Mouse (Mus musculus) intestine, embryonic 16.5 days (tissue): Measurements from ENCODE around the gene Rgs5. TPM values are rescaled to one million over a fixed set of nuclear protein-coding genes. Genes with fewer than 3 reads are reported as not detected.

Source experiments
- ATAC-seq: fragments of 200-750 bp; cut with Nextera tagmentation; 2 replicates; pipeline ENCODE4 v1.8.0; 2017; ENCODE audit warnings: moderate TSS enrichment, moderate library complexity
- H3K27ac ChIP-seq: fragments of 300-500 bp; sonication (generic); 2 replicates; pipeline ENCODE4 v1.5.1; 2014; ENCODE audit warnings: mild to moderate bottlenecking, low read length
- H3K27me3 ChIP-seq: fragments of 300-500 bp; sonication (generic); replicated peaks from 2 replicates; pipeline ENCODE4 v1.6.1; 2014; ENCODE audit warnings: low read length, control low read depth, mixed read lengths; ENCODE audit not compliant: control insufficient read depth, insufficient read depth
- H3K36me3 ChIP-seq: fragments of 300-500 bp; sonication (generic); 2 replicates; pipeline ENCODE4 v1.6.1; 2014; ENCODE audit warnings: low read length, control low read depth; ENCODE audit not compliant: control insufficient read depth, insufficient read depth
- H3K4me1 ChIP-seq: fragments of 300-500 bp; sonication (generic); 2 replicates; pipeline ENCODE4 v1.6.1; 2014; ENCODE audit warnings: low read length, control low read depth, mixed read lengths; ENCODE audit not compliant: control insufficient read depth, insufficient read depth
- H3K4me2 ChIP-seq: fragments of 300-500 bp; sonication (generic); 2 replicates; pipeline ENCODE4 v1.6.1; 2014; ENCODE audit warnings: low read depth, low read length, control low read depth
- H3K4me3 ChIP-seq: fragments of 300-500 bp; sonication (generic); 2 replicates; pipeline ENCODE4 v1.5.1; 2014; ENCODE audit warnings: mild to moderate bottlenecking, low read length
- H3K9ac ChIP-seq: fragments of 300-500 bp; sonication (generic); 2 replicates; pipeline ENCODE4 v1.6.1; 2014; ENCODE audit warnings: low read depth, low read length
- H3K9me3 ChIP-seq: fragments of 300-500 bp; sonication (generic); 2 replicates; pipeline ENCODE4 v1.6.1; 2016; ENCODE audit warnings: low read length, control low read depth; ENCODE audit not compliant: control insufficient read depth
- WGBS: fragments of 180-500 bp; shearing (Covaris S2); extraction: QIAGEN DNeasy Blood & Tissue Kit; methylation state at CpG from one replicate; pipeline ENCODE4 v1.1.7; 2014; 5-methylcytosine and 5-hydroxymethylcytosine counted together
- polyA plus RNA-seq: library from polyadenylated mRNA; unstranded; fragments of >200 nt; fragmentation: Nextera tagmentation; extraction: Ambion mirVana; gene quantifications from 2 replicates; pipeline ENCODE4 v1.2.1, GENCODE M21; 2015

Gene Rgs5
- polyA plus RNA-seq, 1 experiment from 2014 or later: 10.0 TPM

DNA sequence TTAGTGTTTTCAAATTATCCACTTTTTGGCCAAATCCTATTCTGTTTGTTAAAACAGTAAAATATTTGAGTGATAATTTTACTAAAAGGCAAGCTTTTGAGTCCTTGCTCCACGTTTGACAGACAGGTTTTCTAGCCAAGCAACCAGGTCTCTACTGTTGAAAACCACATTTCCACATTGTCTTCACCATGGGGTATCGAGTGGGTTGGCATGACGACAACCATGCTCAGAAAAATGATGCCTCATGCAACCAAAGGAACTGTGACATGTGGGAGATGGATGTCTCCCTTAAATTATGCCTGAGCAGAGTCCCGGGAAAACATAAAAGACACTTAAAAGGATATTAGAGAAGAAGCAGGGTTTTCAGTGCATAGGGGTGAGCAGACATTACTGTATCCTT, 41.9 kb downstream of the Rgs5 start:
- H3K36me3 ChIP-seq: no peaks in the 10 kb centered on the region
- H3K4me3 ChIP-seq: no peak overlapping the region
- no peak overlapping the region for H3K9ac ChIP-seq
- 76% methylated on average over 4 of the region's 4 CpGs for WGBS
- no peaks in the 10 kb centered on the region for H3K9me3 ChIP-seq
- H3K4me1 ChIP-seq: no peaks in the 10 kb centered on the region
- ATAC-seq: no peak
- no peaks in the 10 kb centered on the region for H3K27me3 ChIP-seq
- H3K27ac ChIP-seq: no peak overlapping the region
- no peak overlapping the region for H3K4me2 ChIP-seq

DNA sequence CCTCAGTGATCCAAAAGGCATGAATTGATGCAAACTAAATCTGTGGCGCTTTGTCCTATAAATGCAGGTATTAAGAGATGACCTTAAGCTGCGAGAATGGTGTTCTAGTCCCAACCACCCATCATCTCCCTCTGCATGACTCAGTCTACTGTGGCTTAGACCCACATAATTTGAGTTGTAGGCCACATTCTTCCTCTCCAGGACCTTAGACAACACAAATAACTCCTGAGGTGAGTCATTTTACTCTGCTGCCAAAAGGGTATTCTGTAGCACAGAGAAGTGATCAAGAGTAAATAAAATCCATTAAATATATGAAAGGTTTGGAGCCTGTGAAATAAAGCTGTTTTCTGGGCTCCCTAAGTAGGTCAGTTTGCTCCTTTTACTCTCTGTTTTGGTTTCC, 43.9 kb downstream of the Rgs5 start:
- Histone ChIP-seq H3K27me3 (no peaks in the 10 kb centered on the region), H3K4me1 (no peaks in the 10 kb centered on the region), H3K4me3 (no peak overlapping the region), H3K9me3 (no peaks in the 10 kb centered on the region), H3K4me2 (no peak overlapping the region), H3K9ac (no peak overlapping the region), H3K27ac (no peak overlapping the region), H3K36me3 (no peaks in the 10 kb centered on the region)
- WGBS: 94% methylated on average over 2 of the region's 2 CpGs
- no peak for ATAC-seq

DNA sequence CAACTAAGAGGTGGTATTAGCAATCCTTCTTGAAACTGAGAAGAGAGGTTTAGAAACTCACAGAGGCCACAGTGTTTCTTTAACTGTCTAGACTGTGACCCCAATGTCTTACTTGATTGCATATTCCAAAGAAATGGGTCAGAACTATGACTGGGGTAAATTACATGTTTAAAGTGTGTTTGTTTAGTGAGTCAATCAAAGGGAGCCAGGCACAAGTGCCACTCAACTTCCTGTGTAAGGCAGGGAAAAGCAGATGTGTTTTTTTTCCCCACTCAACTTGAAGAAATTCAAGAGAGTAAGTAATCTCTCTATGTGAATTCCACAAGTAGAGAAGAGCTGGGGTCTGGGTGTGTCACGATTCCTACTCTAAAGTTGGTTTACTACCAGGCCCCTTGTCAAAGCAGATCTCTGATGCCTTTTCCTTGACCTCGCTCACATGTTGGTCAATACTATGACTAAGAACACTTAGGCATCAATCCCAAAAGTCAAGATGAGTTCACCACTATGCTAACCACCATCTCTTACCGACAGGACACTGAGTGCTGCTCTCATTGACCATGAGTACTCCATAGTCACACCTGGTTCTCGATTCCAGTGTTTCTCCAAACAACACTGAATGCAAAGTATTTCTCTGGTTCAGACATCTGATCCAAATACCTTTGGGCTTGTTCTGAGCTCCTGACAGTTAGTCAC, 49.2 kb downstream of the Rgs5 start:
- no peaks in the 10 kb centered on the region for H3K9me3 ChIP-seq
- no peak overlapping the region for H3K4me3 ChIP-seq
- H3K36me3 ChIP-seq: no peaks in the 10 kb centered on the region
- no peak overlapping the region for H3K27ac ChIP-seq
- no peaks in the 10 kb centered on the region for H3K27me3 ChIP-seq
- no peak overlapping the region for H3K9ac ChIP-seq
- H3K4me2 ChIP-seq: no peak overlapping the region
- ATAC-seq: no peak
- 85% methylated on average over 4 of the region's 4 CpGs for WGBS
- no peaks in the 10 kb centered on the region for H3K4me1 ChIP-seq

DNA sequence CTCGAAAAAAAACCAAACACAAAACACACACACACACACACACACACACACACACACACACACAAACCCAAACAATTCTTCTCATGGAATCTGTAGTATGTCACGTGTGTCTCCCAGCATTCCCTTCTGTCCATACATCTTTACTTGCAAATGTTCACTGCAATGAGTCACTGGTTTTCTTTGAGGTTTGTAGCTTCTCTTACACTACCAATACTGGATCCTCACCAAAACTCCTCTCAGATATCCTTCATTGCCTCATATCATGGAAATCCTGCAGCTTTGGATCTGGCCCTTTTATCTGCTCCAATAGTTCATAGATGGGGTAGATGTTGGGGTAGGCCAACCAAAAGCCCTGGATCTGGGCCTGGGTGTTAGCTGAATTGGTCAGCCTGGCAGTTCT, 66.5 kb downstream of the Rgs5 start:
- no peak overlapping the region for H3K4me3 ChIP-seq
- H3K9me3 ChIP-seq: no peaks in the 10 kb centered on the region
- H3K36me3 ChIP-seq: no peaks in the 10 kb centered on the region
- ATAC-seq: no peak
- H3K27ac ChIP-seq: no peak overlapping the region
- H3K9ac ChIP-seq: no peak overlapping the region
- 89% methylated on average over 2 of the region's 2 CpGs for WGBS
- no peaks in the 10 kb centered on the region for H3K27me3 ChIP-seq
- no peak overlapping the region for H3K4me2 ChIP-seq
- no peaks in the 10 kb centered on the region for H3K4me1 ChIP-seq

DNA sequence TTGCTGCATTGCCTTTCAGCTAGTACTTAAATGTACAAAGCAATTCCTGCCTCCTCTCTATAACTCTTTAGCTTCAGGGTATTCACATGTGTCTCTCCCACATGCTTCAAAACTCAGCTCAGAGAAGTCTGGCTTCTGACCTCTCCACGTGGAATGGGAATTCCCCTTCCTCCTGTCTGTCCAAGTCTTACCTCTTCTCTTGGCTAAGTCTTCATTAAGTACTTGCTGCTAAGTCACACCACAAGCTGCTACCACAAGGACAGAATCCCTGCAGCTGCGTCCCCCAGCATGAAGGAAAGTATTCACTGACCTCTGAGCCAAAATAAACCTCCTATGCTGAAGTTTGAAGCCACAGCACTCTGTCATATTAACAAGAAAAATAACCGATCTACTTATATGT, 71.0 kb downstream of the Rgs5 start:
- Histone ChIP-seq H3K27me3 (no peaks in the 10 kb centered on the region), H3K4me2 (no peak overlapping the region), H3K36me3 (no peaks in the 10 kb centered on the region), H3K9me3 (no peaks in the 10 kb centered on the region), H3K27ac (no peak overlapping the region), H3K4me1 (no peaks in the 10 kb centered on the region), H3K4me3 (no peak overlapping the region), H3K9ac (no peak overlapping the region)
- WGBS: 63% methylated on average over 3 of the region's 3 CpGs
- no peak for ATAC-seq

DNA sequence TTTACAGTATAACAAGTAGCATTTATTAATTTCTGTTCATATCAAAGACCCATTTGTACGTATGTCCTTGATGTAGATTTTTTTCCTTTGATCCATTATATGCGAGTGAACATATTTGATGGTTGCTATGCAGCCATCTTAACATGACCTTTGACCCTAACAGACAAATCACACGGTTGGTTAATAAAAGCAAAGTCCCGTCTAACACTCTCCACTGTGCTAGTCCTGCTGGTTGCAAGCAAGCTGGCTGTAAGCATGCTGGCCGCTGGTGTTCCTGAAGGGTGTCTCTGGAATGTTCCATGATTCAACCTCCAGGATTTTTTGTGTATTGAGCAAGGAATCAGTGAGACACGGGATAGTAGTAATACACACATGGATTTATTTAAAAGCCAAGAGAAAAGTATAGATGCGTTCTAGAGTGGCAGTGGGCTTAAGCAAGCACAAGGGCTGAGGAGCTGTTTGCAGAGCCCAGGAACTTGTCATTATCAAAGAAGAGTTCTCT, 75.3 kb downstream of the Rgs5 start:
- H3K4me1 ChIP-seq: no peaks in the 10 kb centered on the region
- H3K9ac ChIP-seq: no peak overlapping the region
- no peak overlapping the region for H3K27ac ChIP-seq
- no peak overlapping the region for H3K4me2 ChIP-seq
- ATAC-seq: no peak
- no peak overlapping the region for H3K4me3 ChIP-seq
- H3K9me3 ChIP-seq: no peaks in the 10 kb centered on the region
- H3K27me3 ChIP-seq: no peaks in the 10 kb centered on the region
- 62% methylated on average over 7 of the region's 7 CpGs for WGBS
- H3K36me3 ChIP-seq: no peaks in the 10 kb centered on the region

DNA sequence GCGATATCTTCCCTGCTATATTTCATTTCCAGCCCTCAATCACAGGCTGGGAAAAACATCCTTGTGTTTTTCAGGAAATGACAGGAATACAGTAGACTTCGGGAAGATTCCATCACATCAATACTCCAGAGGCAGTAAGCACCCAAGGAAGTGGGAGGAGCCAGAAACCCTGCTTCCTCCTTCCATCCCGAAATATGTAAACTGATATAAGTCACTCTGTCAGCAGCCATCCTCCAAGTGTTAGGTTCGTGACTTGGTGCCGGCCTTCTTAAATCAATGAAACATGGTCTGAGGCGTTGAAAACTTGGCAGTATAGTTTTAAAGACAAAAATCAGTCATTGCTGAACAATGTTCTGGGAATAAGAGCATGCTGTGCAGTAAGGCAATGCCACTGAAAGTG, 80.8 kb downstream of the Rgs5 start:
- H3K36me3 ChIP-seq: no peaks in the 10 kb centered on the region
- H3K9ac ChIP-seq: no peak overlapping the region
- H3K9me3 ChIP-seq: no peaks in the 10 kb centered on the region
- H3K27ac ChIP-seq: no peak overlapping the region
- WGBS: 58% methylated on average over 6 of the region's 6 CpGs
- no peaks in the 10 kb centered on the region for H3K27me3 ChIP-seq
- H3K4me2 ChIP-seq: no peak overlapping the region
- no peak for ATAC-seq
- H3K4me1 ChIP-seq: no peaks in the 10 kb centered on the region
- H3K4me3 ChIP-seq: no peak overlapping the region

DNA sequence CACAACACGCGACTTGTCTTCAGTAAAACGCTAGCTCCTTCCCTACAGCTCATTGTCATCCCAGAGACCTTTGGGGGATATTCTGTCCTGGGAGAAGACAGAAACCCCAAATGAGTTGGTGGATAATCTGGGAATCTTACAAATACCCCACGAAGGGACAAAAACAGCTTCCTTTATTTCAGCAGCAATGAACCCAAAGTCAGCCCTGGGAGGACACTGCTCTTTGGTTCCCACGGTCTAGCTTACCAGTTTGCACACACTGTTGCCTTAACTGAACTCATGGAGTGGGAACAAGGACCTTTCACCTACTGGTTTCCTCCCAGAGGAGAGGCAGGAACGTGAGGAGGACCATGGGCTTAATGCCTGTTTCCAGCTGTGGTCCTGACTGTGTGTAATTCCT, 81.9 kb downstream of the Rgs5 start:
- ATAC-seq: no peak
- Histone ChIP-seq H3K9ac (no peak overlapping the region), H3K36me3 (no peaks in the 10 kb centered on the region), H3K9me3 (no peaks in the 10 kb centered on the region), H3K4me2 (no peak overlapping the region), H3K27me3 (no peaks in the 10 kb centered on the region), H3K27ac (no peak overlapping the region), H3K4me1 (no peaks in the 10 kb centered on the region), H3K4me3 (no peak overlapping the region)
- 79% methylated on average over 6 of the region's 6 CpGs for WGBS

DNA sequence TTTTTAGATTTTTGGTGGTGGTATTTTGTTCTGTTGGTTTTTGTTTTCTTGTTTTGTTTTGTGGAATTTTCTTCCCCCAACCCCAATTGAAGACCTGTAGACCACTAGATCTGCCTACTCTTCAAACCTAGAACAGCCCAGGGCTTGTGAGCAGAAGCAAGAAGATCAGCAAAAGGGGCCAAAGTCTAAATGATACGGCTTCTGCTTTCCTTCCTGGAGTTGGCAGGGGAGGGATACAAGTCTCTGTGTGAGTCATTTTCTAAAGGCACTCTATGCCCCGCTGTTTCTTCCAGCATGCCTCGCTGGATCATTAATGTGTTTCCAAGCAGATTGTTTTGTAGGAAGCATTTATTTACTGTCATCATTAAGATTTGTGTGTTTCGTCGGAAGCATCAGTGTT, 85.8 kb downstream of the Rgs5 start:
- H3K4me3 ChIP-seq: no peak overlapping the region
- H3K36me3 ChIP-seq: no peaks in the 10 kb centered on the region
- H3K9me3 ChIP-seq: no peaks in the 10 kb centered on the region
- H3K4me2 ChIP-seq: no peak overlapping the region
- no peaks in the 10 kb centered on the region for H3K4me1 ChIP-seq
- no peak overlapping the region for H3K27ac ChIP-seq
- no peaks in the 10 kb centered on the region; the same call in 1 of the 2 replicates for H3K27me3 ChIP-seq
- 68% methylated on average over 5 of the region's 5 CpGs for WGBS
- ATAC-seq: peak; percentile 62; the same call in 1 of the 2 replicates
- no peak overlapping the region for H3K9ac ChIP-seq
